Mouse (Mus musculus) heart, embryonic 16.5 days (tissue): ENCODE measurements at regions not wholly inside any gene's neighbourhood (a gene's known extent, or its start where the extent isn't known, plus 50 kb on each side); places are given as distances from the start of the nearest gene placed in this dataset.

ENCODE experiments used
- ATAC-seq: fragments of 200-750 bp; cut with Nextera tagmentation; replicated peaks from 2 replicates; pipeline ENCODE4 v1.8.0; 2017; ENCODE audit warnings: moderate number of reproducible peaks; ENCODE audit not compliant: insufficient read depth, low FRiP score; ENCODE audit errors: extremely low read depth
- H3K27ac ChIP-seq: fragments of 300-500 bp; sonication (generic); 2 replicates; pipeline ENCODE4 v1.5.1; 2014; ENCODE audit warnings: mild to moderate bottlenecking, low read length, control low read depth, moderate library complexity
- H3K27me3 ChIP-seq: fragments of 300-500 bp; sonication (generic); 2 replicates; pipeline ENCODE4 v1.6.1; 2014; ENCODE audit warnings: low read length, mixed read lengths; ENCODE audit not compliant: control insufficient read depth, insufficient read depth
- H3K36me3 ChIP-seq: fragments of 300-500 bp; sonication (generic); 2 replicates; pipeline ENCODE4 v1.6.1; 2014; ENCODE audit not compliant: control insufficient read depth, insufficient read depth
- H3K4me1 ChIP-seq: fragments of 300-500 bp; sonication (generic); 2 replicates; pipeline ENCODE4 v1.6.1; 2014; ENCODE audit warnings: low read length, mixed read lengths; ENCODE audit not compliant: control insufficient read depth, insufficient read depth
- H3K4me2 ChIP-seq: fragments of 300-500 bp; sonication (generic); 2 replicates; pipeline ENCODE4 v1.6.1; 2014; ENCODE audit warnings: low read depth, mild to moderate bottlenecking, control low read depth, low read length
- H3K4me3 ChIP-seq: fragments of 300-500 bp; sonication (generic); 2 replicates; pipeline ENCODE4 v1.5.1; 2014; ENCODE audit warnings: mild to moderate bottlenecking, control low read depth, low read length
- H3K9ac ChIP-seq: fragments of 300-500 bp; sonication (generic); 2 replicates; pipeline ENCODE4 v1.6.1; 2014; ENCODE audit warnings: low read length, control low read depth
- H3K9me3 ChIP-seq: fragments of 300-500 bp; sonication (generic); replicated peaks from 2 replicates; pipeline ENCODE4 v1.6.1; 2016; ENCODE audit warnings: low read length; ENCODE audit not compliant: control insufficient read depth
- WGBS: fragments of 180-500 bp; shearing (Covaris S2); extraction: QIAGEN DNeasy Blood & Tissue Kit; methylation state at CpG from one replicate; pipeline ENCODE4 v1.1.7; 2014; 5-methylcytosine and 5-hydroxymethylcytosine counted together

GRCm38 (mm10) chr4:131132201-131132600, 188.0 kb downstream of the Matn1 start:
- ATAC-seq, result no peak

GRCm38 (mm10) chr4:131132781-131133180, 188.6 kb downstream of the Matn1 start:
- Histone ChIP-seq H3K36me3 (no peaks in the 10 kb centered on the region), H3K9me3 (no peaks in the 10 kb centered on the region), H3K27ac (no peak overlapping the region), H3K4me1 (no peaks in the 10 kb centered on the region), H3K9ac (no peak overlapping the region), H3K4me2 (no peak overlapping the region), H3K27me3 (peaks cover 3% of the 10 kb centered on the region), H3K4me3 (no peak overlapping the region)
- ATAC-seq, result no peak
- WGBS, result 54% methylated on average over 9 of the region's 9 CpGs

More at GRCm38 (mm10) chr4:131132201-131132600, 188.0 kb downstream of the Matn1 start:
- Histone ChIP-seq H3K4me1 (no peaks in the 10 kb centered on the region), H3K36me3 (no peaks in the 10 kb centered on the region), H3K4me3 (no peak overlapping the region), H3K27me3 (peaks cover 2% of the 10 kb centered on the region), H3K9me3 (no peaks in the 10 kb centered on the region), H3K4me2 (no peak overlapping the region), H3K27ac (no peak overlapping the region), H3K9ac (no peak overlapping the region)
- 0% methylated on average over 1 of the region's 1 CpGs for WGBS

GRCm38 (mm10) chr4:131135841-131136240, 191.7 kb downstream of the Matn1 start:
- Histone ChIP-seq H3K9me3 (no peaks in the 10 kb centered on the region), H3K4me2 (no peak overlapping the region), H3K27me3 (peaks cover 3% of the 10 kb centered on the region; the same call in 1 of the 2 replicates), H3K4me3 (no peak overlapping the region), H3K27ac (no peak overlapping the region), H3K36me3 (no peaks in the 10 kb centered on the region), H3K4me1 (no peaks in the 10 kb centered on the region), H3K9ac (no peak overlapping the region)
- WGBS, result 68% methylated on average over 4 of the region's 4 CpGs
- no peak for ATAC-seq

GRCm38 (mm10) chr4:131138891-131139290, 194.7 kb downstream of the Matn1 start:
- Histone ChIP-seq H3K4me2 (no peak overlapping the region), H3K27me3 (peaks cover 3% of the 10 kb centered on the region; the same call in 1 of the 2 replicates), H3K27ac (no peak overlapping the region), H3K9ac (no peak overlapping the region), H3K36me3 (no peaks in the 10 kb centered on the region), H3K9me3 (0 out of 2 replicates have a peak, but pooled peaks cover 3% of the 10 kb centered on the region), H3K4me1 (no peaks in the 10 kb centered on the region), H3K4me3 (no peak overlapping the region)
- WGBS, result 80% methylated on average over 13 of the region's 13 CpGs
- no peak for ATAC-seq

GRCm38 (mm10) chr4:131141890-131142465, 197.8 kb downstream of the Matn1 start:
- H3K27me3 ChIP-seq, result peaks cover 3% of the 10 kb centered on the region; the same call in 1 of the 2 replicates
- H3K4me1 ChIP-seq, result no peaks in the 10 kb centered on the region
- H3K36me3 ChIP-seq, result no peaks in the 10 kb centered on the region
- no peak overlapping the region for H3K9ac ChIP-seq
- 80% methylated on average over 17 of the region's 17 CpGs for WGBS
- H3K9me3 ChIP-seq, result peaks cover 3% of the 10 kb centered on the region; the same call in 1 of the 2 replicates
- no peak for ATAC-seq
- H3K4me2 ChIP-seq, result no peak overlapping the region
- H3K4me3 ChIP-seq, result no peak overlapping the region
- no peak overlapping the region for H3K27ac ChIP-seq

- WGBS, result 64% methylated on average over 1 of the region's 1 CpGs
- Histone ChIP-seq H3K4me1 (no peaks in the 10 kb centered on the region), H3K9me3 (peaks cover 3% of the 10 kb centered on the region; the same call in 1 of the 2 replicates), H3K9ac (no peak overlapping the region), H3K4me3 (no peak overlapping the region), H3K27me3 (peaks cover 4% of the 10 kb centered on the region), H3K4me2 (no peak overlapping the region), H3K36me3 (no peaks in the 10 kb centered on the region), H3K27ac (no peak overlapping the region)
- no peak for ATAC-seq
Observed at GRCm38 (mm10) chr4:131145507-131145906, 201.3 kb downstream of the Matn1 start.

- ATAC-seq, result no peak
- Histone ChIP-seq H3K4me2 (no peak overlapping the region), H3K27me3 (peaks cover 4% of the 10 kb centered on the region), H3K4me3 (no peak overlapping the region), H3K27ac (no peak overlapping the region), H3K4me1 (no peaks in the 10 kb centered on the region), H3K9me3 (no peaks in the 10 kb centered on the region; the same call in 1 of the 2 replicates), H3K36me3 (no peaks in the 10 kb centered on the region), H3K9ac (no peak overlapping the region)
- 55% methylated on average over 16 of the region's 16 CpGs for WGBS
Observed at GRCm38 (mm10) chr4:131148042-131148747, 204.0 kb downstream of the Matn1 start.

GRCm38 (mm10) chr4:131149466-131149865, 205.3 kb downstream of the Matn1 start:
- H3K4me3 ChIP-seq, result no peak overlapping the region
- 65% methylated on average over 5 of the region's 5 CpGs for WGBS
- H3K9me3 ChIP-seq, result no peaks in the 10 kb centered on the region; the same call in 1 of the 2 replicates
- H3K4me1 ChIP-seq, result no peaks in the 10 kb centered on the region
- H3K9ac ChIP-seq, result no peak overlapping the region
- H3K27me3 ChIP-seq, result peaks cover 4% of the 10 kb centered on the region
- H3K4me2 ChIP-seq, result no peak overlapping the region
- no peak for ATAC-seq
- H3K36me3 ChIP-seq, result no peaks in the 10 kb centered on the region
- H3K27ac ChIP-seq, result no peak overlapping the region

GRCm38 (mm10) chr4:131159712-131160111, 215.5 kb downstream of the Matn1 start:
- Histone ChIP-seq H3K4me3 (no peak overlapping the region), H3K27me3 (peaks cover 7% of the 10 kb centered on the region; the same call in 1 of the 2 replicates), H3K4me1 (no peaks in the 10 kb centered on the region), H3K36me3 (no peaks in the 10 kb centered on the region), H3K9me3 (no peaks in the 10 kb centered on the region), H3K9ac (no peak overlapping the region), H3K27ac (no peak overlapping the region), H3K4me2 (no peak overlapping the region)
- no peak for ATAC-seq
- WGBS, result 47% methylated on average over 5 of the region's 5 CpGs
